Mouse (Mus musculus) mesoderm, embryonic 11.5 days (tissue): ENCODE data around the gene Spindoc.

ENCODE experiments used
- DNase-seq: peaks from one replicate; pipeline ENCODE4 v3.0.0-alpha.2; 2012; ENCODE audit warnings: low read depth, low spot score

Gene Spindoc

DNA sequence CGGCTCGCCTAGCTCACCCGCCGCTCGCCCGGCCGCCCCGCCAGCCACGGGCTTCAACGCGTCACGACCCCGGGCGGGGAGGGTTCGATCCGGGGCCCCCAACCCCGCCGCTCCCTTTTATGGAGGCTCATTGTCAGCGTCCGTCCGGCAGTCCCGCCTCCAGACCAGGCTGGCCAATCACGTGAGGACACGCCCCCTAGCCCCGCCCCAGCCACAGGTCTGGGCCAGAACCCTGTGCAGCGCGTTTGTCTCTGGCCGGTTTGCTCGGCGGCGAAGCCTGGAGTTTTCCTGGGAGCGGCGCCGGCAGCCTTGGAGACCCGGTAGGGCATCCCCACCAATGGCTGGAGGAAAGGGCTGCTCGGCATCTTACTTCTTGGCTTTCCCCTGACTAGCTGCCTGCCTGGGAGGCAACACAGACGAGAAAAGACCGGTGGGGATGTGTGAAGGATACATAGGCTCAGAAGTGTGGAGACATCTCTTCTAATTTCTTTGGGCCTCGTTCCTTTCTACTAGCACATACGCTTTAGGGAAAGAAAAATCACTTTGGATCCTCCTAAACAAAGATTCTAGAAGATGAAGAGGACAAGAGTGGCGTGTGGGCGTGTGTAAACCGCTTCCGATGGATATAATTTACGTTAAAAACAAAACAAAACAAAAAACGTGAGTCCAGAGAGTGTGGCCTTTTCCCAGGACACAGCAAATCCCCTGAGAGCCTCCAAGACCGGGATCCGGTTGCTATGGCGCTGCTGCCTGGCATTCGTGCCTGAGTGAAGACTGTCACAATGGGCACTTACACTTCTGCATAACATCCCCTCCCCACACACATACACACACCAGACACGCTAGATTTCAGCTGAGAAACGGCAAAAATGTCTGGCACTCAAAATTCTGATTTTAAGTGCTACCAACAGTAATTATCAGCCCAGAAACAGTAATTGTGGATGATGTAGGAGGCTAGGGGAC is at the start of gene Spindoc:
Gene Spindoc (minus strand): TSS at position 92 of the 963 bp plus-strand sequence.
- DNase-seq, result peak; percentile 94

DNA sequence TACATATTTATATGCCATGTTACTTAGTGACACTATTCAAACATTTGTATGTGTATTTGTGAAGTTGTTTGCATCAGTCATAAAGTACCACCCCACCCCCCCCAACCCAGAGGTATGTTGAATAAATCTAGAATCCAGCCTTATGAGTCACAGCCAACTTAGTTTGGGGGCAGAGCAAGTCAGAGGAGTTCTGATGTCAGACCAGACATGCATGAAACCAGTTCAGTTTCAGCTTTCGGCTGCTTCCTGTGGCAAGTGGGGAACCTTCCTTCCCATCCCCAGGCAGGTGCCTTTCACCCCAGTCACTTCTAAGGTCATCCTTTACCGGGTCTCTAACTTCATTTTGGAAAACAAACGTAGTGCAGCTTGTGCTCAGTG is 42.6 kb upstream of the Spindoc start:
- no peak for DNase-seq

DNA sequence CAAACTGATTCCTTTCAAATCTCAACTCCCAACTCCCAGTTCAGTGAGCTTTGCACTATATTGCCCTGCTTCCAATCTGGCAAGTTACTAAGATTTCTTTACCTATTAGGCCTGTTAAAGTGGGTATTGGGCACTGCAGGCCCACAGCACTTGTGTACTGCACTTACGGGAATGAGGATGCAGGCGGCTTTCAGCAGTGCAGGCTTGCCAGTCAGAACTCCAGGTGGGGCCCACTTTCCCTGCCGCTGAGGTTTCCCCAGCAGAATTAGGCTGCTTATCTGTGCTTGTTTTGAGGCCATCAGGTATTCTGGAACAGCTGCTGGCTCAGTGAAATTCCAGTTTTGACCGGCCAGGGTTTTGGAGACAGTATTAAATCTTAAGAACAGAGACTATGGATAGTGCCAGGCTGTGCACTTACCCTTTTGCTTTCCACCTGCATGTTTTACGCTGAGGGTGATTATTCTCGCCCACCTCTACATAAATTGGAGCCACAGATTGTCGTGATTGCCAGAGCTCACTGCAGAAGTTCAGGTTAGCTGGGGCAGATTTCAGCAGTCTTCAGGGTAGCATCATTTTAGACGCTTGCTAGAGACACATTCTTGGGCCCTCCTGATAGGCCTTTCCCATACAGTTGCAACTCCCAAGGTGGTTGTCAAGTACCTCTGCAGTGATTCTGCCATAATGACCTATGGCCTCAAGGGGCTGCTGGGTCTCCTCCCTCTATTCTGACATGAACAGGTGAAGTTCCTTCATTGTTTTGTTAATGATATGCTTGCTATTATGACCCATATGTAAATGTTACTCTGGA is 42.0 kb upstream of the Spindoc start:
- DNase-seq, result no peak

DNA sequence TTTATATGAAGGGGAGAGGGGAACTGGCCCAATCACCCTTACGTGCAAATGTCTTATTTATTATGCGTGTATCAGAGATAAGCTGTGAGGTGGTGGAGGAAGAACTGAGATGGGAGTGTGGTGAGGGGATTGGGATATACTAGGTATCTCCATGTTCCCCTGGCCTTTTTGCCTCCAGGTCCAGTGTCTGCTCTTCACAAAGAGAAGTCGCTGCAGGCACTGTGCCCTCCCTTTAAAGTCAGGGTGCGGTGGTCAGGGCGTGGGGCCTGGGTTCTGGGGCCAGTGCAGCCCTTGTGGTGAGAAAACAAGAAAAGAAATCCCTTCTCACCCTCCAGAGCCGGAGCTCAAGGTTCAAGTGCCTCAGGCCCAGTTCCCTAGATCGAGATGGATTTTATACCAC is 41.3 kb upstream of the Spindoc start:
- no peak for DNase-seq

DNA sequence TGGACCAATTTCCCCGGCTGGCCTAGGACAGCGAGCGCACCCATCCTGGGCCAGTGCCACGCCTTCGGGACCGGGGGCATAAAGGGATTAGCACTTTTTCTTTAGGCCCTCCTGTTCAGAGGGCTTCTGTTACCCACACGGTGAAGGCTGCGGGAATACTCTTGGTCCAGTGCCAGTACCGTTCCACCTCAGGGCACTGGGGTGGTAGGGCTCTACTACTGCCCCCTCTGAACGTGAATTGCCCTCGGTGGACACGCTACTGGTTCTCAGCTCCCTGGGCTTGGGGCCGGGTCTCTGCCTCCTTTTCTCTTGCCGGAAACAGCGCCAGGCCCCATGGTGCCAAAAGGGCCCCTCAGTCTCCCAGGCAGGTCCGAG is 40.8 kb upstream of the Spindoc start:
- DNase-seq, result no peak

DNA sequence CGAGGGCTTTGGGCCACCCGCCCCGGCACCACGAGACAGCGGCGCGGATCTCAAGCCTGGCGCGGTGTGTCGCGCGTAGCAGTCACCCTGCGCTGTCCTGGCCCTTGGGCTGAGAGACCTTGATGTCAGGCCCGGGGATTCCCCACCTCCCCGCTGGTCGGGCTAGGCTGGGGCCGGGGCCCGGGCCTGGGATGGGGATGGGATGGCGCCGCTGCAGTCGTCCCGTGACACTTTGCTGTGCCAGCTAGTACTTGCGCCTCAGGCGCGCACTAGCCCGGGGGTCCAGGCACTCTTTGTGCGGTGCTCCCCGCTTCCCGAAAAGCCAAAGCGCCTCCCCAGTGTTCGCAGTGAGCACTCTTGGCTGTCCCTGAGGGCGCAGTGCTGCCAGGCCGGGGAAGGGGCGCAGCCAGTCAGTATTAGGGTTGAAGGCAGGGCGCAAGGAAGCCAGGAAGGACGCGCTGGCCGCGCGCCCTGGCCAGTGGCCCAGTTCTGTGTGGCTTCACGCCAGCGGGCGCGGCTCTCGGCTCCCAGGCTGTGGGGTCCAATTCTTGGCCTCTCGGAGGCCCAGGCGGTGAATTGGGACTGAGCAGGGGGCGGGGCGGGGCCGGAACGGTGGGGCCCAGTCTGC is 40.3 kb upstream of the Spindoc start:
- DNase-seq, result no peak

DNA sequence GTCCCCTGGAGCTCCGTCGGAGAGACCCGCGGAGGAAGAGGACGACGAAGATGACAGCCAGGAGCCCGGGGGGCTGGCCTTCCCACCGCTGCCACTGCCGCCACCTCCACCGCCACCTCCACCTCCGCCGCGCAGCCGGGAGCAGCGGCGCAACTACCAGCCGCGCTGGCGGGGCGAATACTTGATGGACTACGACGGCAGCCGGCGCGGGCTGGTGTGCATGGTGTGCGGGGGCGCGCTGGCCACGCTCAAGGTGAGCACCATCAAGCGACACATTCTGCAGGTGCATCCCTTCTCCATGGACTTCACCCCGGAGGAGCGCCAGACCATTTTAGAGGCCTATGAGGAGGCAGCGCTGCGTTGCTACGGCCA is 39.8 kb upstream of the Spindoc start:
- no peak for DNase-seq

DNA sequence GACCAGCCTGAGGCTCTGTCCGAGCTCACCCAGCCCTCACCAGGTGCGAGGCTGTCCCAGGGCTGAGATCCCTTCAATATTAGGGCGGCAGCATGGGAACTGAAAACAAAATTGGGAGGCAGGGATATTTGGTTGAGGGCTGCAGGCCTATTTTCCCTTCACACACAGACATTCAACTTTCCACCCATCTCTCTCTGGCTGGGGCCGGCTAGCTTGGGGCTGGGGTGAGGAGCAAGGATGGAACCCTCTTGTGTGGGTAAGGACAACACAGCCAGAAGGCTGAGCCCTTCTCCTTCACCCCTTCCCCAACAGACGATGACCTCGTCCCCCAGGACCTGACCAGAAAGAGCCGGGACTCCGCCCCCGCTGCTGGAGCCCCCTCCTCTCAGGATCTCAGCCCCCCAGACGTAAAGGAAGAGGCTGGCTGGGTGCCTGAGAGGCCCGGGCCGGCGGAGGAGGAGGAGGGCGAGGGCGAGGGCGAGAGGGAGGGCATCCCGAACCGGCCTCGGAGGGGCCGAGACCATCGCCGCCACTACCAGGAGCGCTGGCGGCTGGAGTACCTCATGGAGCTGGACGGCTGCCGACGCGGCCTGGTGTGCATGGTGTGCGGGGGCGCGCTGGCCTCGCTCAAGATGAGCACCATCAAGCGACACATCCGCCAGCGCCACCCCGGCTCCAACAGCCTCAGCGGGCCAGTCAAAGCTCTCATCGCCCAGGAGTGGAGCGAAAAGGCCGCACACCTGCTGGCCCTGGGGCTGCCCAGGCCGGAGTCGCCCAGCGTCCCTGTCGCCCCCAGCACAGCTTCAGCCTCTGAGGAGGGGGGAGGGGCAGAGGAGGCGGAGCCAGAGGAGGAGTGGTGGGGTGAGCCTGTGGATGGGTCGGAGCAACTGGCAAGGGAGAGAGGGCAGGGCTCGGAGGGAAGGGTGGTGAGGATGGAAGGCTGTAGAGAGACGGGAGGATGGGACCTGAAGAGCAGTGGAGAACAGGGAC is 39.1 kb upstream of the Spindoc start:
- peak; percentile 82 for DNase-seq

DNA sequence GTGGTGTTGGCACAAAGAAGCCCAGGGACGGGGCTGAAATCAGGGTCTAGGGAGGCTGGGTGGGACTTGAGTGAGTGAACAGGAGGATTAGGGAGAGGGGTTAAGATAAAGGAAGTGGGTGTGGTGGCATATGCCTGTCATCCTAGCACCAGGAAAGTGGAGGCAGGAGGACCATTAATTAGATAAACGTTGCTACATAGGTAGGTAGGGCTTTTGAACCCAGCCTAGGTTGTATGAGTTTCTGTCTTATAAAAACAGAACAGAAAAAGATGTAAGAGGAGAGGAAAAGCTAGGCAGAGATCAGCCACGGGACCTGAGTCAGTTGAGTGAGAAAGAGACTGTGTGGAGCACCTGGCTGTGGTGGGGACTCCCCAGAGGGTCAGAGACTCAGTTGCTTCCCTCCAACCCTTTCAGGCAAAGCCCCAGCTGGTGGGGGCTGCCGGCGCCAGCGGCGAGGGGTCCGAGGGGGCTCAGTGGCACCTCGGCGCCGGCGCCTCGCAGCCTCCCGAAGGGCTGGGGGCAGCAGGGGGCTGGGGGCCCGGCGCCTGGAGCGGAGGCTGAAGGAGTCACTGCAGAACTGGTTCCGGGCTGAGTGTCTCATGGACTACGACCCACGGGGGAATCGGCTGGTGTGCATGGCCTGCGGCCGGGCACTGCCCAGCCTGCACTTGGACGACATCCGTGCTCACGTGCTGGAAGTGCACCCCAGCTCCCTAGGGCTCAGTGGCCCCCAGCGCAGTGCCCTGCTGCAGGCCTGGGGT is 38.2 kb upstream of the Spindoc start:
- DNase-seq, result no peak

DNA sequence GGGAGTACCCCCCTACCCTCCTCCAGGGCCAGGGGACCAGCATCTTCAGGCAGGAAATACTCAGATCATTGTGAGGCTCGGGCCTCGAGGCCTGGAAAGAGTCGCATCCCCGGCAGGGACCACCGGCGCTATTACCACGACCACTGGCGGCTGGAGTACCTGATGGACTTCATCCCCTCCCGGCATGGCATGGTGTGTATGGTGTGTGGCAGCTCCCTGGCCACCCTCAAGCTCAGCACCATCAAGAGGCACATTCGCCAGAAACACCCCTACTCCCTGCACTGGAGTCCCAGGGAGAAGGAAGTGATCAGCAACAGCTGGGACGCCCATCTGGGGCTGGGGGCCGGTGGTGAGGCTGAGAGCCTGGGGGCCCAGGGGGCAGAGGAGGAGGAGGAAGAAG is 37.3 kb upstream of the Spindoc start:
- DNase-seq, result no peak

DNA sequence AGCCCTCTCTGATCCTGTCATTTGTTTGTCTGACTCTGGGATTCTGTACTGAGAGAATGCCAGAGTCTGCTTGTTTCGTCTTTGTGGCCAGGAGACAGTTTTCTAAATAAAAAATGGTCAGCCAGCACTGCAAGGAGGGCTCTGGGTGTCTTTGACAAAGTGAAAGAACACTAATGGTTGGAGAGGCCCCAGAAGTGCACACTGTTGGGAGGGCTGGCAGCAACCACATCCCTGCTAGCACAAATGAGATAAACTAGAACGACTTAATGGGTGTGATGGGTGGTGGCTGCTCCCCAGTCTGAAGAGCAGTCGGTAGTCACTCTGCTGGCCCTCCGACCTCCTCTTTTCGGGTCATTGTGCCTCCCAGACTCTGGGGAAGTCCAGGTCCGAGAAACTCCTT is 36.3 kb upstream of the Spindoc start:
- DNase-seq, result no peak

DNA sequence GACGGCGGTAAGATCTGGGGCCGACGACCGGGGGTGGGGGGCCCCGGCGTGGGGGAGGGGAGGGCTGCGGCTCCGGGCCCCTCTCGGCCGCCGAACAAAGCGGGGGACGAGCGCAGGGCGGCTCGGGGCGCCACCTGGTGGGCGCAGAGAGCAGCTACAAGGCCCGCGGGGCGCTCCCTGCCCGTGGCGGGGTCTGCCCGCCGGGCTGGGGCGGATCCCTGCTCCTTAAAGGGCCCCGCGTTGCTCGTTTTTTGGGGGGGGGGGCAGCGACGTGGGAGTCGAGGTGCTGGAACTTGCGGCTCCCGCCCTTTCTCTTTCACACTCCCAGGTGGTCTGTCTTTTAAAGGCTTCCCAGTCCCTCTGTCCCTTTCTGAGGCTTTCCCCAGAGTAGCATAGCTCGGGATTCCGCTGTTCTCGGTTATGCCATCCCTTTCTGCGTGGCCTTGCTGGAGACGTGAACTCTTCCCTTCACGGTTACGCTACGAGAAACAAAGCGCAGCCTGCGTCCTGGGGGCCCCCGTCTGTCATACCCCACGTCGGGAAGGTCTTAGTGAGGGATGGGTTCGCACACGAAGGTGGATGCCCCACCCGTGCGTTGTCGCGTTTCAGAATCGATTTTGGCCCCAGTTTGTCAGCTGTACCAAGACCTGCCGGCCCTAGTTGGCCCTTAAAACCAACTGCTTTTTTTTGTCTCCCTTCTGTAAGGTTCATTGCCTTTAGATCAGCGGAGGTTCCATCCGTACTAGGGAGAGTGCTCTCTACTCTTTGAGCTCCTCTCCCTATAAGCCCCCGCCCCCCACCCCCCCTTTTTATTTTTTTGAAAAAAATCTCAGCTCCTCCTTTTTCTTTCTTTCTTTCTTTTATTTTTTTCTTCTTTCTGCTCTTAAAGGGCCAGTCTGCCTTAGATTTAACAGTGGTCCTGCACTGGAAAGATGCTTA is 35.4 kb upstream of the Spindoc start:
- peak; percentile 89 for DNase-seq

DNA sequence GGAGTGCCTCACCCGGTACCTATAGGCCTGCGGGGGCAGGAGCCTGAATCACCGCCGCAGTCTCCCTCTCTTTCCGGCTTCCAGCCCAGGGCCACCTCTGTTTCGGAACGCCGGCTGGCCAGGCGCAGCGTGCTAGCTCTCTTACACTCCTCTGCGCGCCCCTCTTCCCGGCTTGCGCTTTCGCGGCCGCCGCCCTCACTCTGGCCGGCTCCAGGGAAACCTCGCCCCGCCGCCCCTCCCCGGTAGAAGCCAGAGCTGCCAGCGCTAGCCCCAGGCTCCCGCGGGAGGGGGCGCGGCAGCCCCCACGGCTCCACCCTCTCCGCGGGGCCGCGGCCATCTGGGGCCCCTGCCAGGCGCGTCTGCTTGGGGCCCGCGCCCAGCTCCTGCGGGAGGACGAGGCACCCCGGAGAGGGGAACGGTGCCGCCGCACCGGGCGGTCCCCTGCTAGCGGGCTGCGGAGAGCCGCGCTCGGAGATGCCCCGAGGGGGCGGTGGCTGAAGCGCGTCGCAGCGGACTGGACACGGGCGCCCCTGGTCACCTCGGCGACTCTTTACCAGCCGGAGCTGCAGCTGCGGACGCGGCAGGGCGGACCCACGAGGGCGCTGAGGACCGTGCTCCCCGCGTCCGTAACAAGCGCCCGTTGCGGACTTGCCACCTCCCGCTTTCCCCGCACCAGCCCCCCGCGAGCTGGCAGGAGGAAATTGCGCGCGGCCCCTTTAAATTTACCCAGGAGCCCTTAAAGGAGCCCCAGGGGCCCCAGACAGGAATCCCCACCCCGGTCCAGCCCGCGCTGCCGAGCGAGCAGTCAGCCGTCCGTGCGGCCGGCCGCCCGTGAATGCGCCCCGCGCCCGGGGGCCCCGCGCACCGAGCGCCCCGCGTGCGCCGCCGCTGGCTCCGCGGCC is 34.3 kb upstream of the Spindoc start, which contains the start of gene 2700081O15Rik:
Gene 2700081O15Rik (plus strand): TSS at position 792 of the 902 bp plus-strand sequence.
- peak; percentile 76 for DNase-seq

DNA sequence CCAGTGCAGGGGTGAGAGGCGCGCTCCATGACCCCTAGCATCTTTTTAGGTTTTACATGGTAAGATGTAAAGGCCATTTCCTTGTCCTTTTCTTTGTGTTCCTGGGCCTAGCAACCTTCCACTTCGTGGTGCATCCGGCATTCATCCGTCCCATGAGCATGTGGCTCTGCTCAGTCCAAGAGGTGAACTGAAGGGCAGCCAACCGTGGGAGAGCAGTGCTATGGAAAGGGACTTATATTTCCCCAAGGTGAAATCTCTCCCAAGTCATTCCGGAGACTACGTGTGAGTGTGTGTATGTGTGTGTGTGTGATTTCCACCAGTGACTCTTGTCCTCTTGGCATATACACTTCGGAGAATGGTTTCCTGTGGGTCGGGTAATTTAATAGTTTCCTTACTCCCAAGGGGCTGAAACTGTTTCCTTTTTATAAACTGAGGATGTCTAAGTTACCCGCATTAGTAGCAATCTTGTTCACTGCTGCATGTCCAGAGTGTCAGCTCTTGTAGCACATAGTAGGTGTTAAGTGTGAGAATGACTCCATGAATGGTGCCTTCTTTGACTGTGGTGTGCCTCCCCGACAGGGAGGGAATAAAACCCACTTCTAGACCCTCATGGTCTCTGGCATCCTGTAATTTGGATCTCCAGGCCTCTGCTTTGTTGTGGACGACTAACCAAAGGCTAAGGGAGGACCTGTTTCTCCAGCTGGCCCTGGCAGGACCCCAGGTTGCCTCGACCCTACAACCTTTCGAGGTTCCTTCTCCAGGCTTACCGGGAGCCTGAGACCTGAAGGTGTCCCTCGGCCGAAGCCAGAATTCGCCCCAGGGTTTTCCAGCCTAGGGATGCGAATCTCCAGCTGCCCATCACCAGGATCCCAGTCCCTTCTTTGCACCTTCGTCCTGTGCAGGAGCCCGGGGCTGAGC is 33.4 kb upstream of the Spindoc start:
- no peak for DNase-seq

DNA sequence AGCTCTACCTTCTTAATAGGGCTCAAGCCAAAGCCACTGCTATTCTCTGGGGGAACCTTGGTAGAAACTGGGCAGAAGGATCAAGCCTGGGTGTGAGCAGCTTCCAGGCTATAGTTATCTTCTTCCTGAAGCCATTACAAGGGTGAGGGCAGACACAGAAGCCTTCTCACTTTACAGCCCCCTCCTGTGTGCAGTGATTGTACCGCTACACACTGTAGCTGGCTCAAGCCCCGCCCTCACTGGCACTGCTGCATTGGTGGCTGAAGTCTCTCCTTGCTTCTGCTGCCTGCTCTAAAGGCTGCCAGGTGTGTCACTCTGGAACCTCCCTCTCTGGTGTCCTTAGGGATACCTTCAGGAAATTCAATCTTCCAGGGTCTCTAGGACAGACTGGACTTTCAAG is 29.6 kb upstream of the Spindoc start:
- no peak for DNase-seq

DNA sequence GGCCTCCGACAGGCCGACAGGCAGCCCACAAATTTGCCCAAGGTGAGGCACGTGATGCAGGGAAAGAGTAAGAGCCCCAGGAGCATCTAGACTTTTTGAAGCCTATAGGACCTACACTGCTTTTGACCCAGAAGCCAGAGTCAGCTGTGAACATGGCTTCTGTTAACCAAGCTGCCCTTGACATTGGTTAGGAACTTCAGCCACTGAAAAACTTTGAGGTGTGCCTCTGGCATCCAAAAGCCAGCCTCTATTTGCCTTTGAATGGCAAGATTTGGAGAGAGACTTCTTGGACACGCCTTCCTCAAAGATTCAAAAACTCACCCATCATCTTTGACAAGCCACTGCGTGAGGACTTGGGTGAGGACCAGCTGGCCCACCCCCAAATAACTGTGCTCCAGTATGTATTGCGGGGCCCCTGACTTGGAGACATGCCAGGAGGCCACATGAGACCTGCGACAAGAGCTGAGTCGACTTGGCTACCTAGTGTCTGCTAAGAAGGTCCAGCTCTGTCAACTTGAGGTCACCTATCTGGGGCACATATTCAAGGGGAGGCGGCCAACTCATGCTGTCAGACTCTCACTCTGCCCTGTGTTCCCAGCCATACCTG is 21.9 kb upstream of the Spindoc start:
- DNase-seq, result no peak

DNA sequence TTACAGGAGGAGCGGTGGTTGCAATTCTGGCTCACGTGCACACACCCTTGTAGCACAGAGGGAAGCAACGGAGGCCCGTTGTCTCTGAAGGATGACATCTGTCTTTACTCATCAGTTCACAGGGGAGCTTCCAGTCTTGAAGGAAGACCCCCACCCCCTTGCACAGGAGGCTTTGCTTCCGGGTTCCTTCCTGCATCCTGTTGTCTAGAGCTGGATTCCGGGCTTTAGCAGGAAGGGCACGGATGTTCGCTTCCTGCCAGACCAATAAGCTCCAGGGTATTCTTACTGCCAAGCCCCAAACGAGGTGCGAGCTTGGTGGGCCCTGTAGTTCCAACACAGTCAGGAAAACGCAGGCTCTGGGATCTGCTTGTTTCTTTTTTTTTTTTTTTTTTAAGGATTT is 17.8 kb upstream of the Spindoc start:
- DNase-seq, result no peak
